Mouse (Mus musculus) urinary bladder, postnatal 10 days (tissue): ENCODE measurements at regions not wholly inside any gene's neighbourhood (a gene's known extent, or its start where the extent isn't known, plus 50 kb on each side); places are given as distances from the start of the nearest gene placed in this dataset.

Experiments used
- DNase-seq: peaks from one replicate; pipeline ENCODE4 v3.0.0; 2022; ENCODE audit warnings: low spot score

DNA sequence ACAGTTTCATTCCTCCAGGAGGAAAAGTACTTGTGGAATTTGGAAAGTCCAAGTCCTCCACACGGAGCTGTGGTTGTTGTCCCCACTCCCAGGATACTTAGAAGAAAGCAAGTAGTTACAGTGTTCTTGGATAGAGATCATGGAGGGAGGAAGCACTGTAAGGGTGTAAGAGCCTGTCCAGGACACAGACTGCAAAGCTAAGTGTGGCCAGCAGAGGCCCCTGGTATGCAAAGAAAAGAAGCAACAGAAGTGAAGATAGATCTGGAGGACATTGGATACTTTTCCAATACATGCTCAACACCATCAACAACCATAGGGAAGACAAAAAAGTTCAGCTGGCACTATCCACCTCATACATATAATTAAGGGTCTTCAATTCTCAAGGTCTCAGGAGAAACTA is 197.4 kb downstream of the Meis1 start:
- no peak for DNase-seq

DNA sequence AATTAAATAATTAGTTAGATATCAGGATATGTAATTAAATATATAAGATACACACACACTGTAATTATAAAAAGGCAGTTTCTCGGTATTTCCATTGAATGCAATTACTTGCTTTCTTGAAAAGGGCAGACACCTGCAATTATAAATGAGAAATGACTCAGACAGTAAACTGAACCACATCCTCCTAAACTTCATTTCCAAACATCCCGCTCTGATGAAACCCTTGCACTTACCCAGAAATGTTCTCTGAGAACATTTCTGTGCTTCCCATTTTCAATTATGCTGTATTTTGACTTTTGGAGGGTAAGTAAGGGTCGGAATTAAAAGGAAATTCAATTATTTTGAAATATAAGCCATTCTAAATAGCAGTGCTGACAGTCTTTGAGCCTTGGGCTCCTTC is 204.7 kb downstream of the Meis1 start:
- no peak for DNase-seq

DNA sequence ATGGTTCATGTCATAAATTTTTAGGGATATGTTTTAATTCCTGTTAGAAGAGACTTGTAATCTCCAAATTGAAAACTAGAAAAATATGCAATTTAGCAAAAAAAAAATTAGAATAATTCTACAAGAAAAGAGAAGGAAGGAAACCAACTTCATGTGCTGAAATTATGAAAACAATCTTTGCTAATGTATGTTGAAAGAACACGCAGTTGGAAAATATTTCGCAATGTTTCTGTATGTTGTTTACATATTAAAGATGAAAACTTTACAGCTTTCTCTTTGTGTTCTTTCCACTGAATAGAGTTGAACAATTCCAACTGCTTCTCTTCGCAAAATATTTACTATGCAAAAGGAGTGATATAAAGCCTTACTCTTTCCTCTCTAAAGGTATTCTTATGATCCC is 251.3 kb downstream of the Meis1 start:
- DNase-seq: no peak

DNA sequence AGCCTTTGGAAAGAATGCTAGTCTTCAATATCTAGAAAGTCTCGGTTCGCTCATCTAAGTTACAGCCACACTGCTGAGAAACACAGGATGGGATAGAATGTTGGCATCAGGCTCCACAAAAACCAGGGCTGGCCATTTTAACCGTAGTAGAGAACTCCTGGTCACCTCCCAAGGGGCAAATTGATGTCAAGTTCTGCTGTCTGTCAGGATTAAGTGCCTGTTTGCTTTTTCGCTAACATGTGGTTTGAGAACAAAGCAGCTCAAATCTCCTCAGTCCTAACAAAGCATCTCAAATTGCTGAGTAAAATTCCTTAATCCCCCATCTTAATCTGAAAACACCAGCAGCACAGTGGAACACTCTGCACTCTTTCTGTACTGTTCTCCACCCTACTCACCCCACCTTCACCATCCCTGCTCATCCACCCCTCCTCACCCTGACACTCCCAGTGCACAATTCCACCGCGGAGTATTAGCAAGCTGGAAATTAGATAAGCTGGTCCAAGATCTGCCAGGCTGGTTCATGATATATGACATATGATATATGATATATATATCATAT is 252.2 kb downstream of the Meis1 start:
- DNase-seq: no peak

DNA sequence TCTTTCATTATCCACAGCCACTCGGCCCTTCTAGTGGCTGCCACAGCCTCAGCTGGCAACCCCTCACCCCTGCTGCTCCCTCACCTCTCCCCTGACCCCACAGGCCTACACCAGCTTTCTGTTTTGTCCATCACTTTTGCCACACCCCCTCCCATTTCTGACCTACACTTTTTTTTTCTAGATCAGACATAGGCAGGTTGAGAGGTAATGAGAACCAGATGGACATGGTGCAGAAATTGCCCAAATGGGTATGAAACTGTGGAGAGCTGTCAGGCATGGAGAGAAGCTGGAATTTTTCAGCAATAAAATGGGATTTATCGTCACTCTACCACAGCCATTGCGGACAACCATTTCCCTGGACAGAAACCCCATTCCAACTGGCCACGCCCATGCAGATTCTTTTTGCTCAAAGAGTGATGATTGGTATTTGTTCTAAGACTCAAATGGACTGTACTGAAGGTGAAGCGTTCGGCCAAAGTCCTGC is 260.2 kb downstream of the Meis1 start:
- DNase-seq: no peak

DNA sequence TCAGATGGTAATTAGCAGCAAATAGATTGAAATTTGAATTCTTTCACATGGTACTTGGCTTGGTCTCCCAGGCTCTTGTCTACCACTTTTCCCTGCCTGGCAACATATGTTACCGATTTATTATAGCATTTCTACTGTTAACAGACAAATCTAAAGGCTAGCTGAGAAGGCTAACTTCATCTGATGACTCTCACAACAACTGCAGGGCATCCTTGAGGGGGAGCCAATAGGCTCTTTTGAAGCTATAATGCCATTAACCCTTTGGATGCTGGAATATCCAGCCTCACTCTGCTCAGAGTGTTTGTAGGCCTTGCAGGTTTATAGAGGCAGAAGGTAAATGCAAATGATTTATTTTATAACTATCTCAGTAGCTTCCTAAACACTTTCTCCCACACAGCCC is 262.2 kb downstream of the Meis1 start:
- DNase-seq: no peak

DNA sequence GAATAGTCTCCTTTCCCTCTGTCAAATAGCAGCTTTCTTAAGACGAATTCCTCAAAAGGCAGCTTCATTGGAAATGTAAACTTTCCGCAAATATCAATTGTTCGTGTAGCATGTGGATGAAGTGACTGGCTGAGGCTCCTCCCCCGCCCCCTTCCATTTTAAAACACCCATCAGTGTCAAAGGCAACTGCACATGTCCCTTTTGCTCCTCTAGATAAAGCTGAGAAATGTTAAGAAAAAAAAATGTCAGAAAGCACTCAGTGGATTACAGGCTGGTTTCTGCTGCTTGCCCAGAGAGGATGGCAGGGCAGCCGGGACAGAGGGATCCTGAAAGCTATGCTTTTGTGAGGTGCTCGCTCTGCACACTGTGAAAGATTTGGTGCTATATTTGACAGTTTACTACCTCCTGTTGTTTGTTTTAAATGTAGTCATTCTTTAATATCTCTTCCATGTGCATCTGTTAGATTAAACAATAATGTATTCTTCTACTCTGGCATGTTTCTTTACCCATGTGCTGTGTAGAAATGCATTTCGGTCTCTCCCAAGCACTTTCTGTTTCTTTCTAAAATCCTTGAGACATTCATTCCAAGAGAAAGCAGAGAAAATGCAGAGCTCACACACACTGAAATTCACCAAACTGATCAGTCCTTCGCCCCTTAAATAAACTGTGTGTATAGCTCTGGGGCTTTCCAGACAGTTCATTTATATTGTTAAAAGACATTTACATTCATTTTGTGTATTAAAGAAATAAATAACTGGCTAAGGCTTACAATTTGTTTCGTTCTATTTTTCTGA is 263.9 kb downstream of the Meis1 start:
- no peak for DNase-seq

DNA sequence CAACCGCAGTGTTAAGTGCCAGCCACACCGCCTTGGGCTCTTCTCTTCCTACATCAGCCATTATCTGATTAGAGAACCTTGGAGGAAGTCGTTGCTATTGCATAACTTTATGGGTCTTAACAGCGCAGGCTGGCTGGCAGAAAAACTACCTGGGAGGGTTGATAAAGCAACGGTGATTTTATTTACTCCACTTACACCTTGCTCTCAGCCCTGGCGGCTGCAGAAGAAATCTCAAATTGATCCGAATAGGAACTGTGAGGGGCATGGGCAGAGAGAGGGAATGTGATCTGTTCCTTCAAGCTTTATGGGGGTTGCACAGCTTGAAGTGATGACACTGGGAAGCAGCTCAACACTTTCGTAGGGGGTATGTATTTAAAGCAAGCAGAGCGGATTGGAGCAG is 264.9 kb downstream of the Meis1 start:
- DNase-seq: no peak

DNA sequence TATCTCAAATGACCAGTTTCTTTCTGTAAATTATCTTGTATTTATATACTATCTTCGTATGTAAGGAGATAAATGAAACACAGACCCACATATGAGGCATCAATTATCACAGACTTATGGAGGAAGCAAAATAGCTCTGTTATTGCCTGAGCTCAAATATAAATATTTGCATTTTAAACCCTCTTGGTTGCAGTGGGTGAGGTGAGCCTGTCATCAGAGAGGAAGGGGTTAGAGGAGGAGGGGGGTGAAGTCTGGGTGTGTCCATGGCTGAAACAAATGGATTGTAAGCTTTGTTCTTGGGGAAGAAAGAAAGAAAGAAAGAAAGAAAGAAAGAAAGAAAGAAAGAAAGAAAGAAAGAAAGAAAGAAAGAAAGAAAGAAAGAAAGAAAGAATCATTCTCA is 265.5 kb downstream of the Meis1 start:
- no peak for DNase-seq

DNA sequence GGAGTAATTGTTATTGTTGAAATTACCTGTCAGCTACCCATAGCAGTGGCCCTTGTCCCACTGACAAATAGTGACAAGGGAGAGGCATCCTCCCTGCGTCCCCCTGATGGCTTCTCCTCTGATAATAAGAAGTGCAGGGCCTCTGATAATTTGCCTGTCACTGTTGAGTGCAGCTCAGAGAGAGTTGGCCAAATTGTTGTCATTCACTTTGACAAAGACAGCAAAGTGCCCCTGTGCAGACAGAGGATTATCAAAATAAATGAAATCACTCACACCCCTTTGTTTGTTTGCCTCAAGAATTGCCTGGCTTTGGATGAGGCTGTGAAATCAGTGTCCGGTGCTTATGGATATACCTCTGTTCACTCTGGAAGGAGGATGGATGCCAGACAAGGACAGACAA is 266.3 kb downstream of the Meis1 start:
- no peak for DNase-seq

DNA sequence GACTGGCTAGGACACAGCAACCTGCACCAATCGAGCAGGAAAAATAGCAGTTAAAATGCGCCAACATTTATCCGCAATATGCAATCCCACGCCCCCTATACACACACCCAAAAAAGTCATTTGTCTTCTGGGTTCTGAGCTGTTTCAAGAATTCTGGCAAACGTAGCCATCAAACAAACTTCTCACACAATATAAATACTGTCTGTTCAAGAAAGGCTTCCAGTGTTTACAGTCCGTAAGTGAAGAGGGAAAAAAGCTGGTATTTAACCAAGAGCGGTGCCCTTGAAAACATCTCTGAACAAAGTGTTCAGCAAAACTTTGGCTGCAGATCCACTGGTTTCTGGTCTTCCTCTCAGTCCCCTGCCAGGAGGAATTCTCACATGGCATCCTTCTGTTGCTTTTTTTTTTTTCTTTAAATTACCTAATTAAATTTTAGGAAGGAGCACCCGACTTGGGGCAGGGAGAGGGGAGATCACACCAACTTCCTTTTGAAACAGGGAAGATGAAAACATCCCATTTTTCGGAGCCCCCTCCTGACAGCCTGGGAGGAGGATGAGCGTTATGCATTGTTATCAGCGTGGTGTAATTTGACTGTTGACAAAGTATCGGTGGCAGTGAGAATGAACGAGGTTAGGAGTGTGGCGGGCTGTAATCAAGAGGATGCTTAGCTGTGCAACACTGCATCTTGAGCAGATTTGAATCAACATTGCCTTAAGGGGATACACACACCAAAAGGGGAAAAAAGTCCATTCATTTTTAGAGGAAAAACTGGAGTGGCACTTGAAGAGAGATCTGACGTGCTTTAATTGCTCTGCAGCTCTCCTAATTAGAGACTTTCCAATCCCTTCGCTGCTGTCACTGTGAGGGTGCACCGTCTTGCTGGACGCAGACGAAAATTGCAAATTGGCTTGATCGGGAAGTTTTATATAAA is 267.6 kb downstream of the Meis1 start:
- no peak for DNase-seq

DNA sequence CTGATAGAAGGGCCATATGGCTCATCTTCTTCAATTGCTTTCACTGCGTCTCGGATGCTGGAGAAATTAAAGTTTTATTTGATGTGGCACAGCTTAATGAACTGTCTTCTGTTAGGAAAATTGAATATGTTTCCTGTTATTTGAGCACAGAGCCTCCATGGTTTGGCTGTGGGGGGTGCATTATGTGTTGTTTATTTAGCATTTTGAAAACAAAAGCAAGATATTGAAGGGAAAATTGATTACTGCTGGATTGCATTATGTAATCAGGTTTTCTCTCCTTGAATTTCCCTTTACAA is 268.8 kb downstream of the Meis1 start:
- no peak for DNase-seq

DNA sequence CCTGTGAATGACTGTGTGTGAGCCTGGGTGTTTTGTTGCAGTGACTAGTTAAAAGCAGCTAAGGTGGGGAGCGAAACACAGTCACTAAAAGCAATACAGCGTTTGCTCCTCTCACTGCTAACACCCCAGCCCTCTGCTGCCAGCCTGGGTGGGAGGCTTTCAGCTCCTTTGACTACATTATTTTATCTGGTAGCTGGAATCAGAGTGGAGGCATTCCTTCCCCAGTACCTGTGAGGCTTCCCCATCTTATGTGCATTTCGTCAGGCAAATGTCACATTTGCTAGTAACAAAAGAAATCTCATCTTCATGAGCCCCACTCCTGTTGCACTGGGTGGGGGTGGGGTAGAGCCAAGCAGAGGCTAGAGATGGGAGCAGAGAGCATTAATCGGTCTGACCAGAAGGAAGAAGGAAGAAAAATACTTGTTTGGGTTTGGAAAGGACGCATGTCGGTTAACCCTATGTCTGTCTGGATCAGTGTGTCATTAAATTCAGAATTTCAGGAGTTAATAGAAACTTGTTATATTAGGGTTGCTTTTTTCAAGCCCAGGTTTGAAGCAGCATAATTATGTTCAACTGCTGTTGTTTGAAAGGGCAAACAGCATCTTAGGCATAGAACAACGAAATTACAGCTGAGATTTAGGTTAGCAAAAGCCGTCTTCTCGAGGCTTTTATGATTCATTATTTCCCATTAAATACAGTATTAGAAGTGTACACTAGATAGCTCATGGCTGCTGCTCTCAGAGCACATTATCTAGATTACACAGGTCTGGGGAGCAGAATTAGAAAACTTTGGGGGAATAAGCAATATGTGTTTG is 269.3 kb downstream of the Meis1 start:
- DNase-seq: no peak

DNA sequence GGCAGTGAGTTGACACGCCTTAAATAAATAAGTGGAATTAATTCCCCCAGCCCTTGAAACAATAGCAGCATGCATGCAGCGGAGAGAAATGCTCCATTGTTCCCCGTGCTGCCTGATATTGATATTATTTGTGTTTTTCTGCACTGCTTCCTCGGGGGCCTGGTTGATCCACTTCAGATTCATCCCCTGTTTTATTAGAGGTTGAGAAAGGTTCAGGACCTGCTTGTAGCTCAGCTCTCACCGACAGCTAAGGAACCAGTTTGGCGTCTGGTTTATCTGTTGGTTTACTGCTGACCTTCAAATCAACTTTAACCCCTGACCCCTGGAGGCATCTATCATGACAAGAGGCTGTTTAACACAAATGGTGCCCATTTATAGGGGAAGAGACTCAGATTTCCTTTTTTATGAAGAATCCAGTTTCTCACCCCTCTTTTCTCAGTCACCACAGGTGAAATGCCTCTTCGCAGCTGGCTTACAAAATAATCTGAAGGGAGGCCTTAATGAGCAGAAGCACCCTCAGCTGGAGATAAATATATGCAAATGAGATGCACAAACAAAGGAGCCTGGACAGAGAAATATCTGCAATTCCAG is 270.8 kb downstream of the Meis1 start:
- DNase-seq: no peak

DNA sequence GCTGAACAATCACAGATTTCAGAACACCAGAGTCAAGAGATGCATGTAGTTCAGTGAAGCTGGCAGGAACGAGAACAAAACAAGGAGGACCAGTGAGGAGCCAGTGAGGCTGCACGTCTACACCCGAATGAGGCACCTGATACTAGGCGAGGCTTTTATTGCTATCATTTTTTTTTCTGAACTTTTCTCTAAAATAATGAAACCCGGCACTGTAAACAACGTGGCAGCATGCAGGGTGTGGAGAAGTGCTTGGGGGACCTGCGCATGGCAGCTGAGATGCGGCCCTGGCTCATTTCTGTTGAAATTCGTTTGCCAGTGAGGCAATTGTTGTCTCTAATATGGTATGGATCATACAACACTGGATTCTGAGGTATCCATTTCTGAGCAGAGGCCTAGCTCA is 271.4 kb downstream of the Meis1 start:
- no peak for DNase-seq

DNA sequence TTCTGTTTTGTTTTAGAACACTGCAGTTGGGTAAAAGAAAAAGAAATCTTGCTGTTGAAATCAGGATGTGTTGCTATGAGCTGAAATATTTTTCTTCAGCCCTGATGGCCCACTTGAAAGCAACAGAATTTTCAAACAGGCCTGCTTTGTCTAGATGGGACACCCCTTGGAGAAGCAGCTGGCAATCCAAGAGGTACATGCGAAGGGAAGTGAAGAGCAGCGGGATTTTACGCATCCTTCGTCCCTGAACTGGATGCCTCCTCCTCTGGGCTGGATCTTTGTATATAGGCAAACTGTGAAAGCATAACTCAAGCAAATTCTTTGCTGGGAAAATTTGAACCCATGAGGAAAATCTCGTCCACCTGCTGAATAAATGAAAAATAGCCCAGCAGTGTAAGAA is 272.3 kb downstream of the Meis1 start:
- DNase-seq: no peak

DNA sequence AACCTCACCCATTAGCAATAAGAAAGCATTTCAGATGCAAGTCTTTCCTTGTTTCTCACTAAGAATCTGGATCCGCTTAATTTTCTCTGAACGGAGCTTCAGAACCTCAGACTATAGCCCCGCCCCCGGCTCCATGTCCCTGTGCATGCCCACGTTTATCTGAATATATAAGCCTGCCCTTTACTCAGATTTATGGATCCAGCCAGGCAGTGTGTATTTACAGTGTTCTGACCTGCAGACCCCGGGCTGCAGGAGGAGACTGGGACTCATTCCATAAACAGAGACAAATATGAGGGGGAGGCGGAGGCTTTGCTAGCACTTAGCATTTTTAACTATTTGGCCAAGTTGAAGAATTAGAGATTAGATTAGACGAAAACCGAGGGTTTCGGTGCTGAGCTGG is 272.9 kb downstream of the Meis1 start:
- DNase-seq: no peak

DNA sequence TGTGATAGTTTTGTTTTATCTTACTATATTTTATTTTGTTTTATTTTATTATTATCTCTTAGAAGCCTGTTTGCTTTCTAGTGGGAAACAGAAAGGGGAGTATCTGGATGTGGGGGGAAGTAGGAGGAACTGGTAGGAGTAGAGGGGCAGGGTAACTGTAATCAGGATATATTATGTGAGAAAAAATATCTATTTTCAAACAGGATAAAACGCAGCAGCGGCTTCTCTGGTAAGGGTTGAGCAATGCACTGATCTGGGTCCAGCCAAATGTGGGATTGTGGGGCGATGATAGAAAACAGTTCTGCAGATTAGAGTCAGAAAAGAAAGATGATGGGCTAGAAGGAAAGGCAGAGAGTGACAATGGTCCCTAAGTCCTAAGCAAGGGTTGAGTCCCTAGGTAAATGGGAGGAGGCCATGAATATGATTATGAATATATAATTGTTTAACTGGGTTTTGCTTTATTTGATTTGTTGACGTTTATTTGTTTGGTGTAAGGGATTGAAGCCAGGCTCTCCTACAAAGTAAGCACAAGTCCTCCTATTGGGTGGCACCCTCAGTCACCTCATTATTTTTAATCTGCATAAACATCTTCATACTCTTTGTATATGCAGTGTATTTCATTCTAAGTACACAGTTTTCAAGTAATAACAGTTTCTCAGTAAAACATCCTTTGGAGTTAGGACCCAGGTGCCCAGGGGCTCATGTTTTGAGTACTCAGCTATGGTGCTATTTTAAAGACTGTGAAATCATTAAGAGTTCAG is 283.7 kb downstream of the Meis1 start:
- DNase-seq: no peak

DNA sequence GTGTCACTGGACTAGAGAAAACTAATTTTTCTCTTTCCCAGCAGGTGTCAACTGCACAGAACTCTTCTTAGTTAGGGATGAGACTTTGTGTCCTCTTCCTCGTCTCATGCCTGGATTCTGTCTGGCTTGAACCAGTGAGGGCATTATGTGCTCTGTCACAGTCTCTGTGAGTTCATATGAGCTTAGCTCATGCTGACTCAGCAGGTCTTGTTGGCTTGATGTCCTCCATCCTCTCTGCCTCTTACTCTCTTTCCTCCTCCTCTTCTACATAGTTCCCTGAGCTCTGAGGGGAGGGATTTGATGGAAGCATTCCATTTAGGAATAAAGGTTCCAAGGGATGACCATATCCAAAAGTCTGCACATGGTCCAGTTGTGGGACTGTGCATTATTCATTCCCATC is 284.7 kb downstream of the Meis1 start:
- DNase-seq: no peak

DNA sequence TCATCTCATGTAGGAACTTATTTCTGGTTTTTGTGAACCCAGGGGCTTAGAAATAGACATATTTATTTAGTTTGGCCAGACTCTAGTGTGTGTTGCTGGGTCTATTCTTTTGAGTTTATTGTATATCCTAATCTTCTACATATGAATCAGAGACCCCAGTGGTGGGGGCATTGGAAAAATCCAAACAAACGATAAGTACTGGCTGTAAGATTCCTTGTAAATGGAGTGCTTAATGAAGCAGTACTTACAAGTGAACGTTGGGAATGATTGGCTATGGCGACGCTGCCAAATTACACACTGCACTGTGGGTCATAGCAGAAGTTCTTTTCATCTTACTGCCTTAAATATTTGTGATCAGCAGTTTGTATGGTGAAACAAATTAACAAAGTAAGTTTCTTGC is 289.0 kb downstream of the Meis1 start:
- DNase-seq: no peak

DNA sequence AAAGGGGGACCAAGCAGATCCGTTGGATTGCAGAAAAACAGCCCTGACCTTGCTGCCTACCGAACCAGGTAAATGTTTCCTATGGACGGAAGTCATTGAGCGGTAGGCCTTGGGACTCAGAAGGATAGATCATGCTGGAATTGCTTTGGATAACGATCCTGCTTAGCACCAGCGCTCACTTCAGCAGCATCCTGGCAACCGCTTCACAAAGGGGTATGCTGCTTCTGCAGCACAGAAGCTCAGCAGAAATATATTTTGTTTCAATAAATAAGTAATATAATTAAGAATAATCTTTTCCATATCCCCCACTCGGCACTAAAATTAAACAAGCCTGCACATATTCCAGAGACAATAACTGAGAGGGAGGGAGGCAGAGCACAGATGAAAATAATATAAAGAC is 296.0 kb downstream of the Meis1 start:
- DNase-seq: no peak
